Mouse (Mus musculus): ENCODE data around the gene Trank1. TPM values are rescaled to one million over a fixed set of nuclear protein-coding genes. Genes with fewer than 3 reads are reported as not detected.

The Trank1 gene
- total RNA-seq, 4 experiments from 2014 or later: 194 to 269 (median 224) TPM

GRCm38 (mm10) chr9:111302196-111302831, 9.2 kb upstream of the Trank1 start:
- peak in 1 of 2 experiments; percentile 34 for DNase-seq (ENCODE audit: low spot score in 2 of 2)

- DNase-seq (ENCODE audit: low spot score in 2 of 2): peak in 1 of 2 experiments; percentile 37
Observed at GRCm38 (mm10) chr9:111304036-111304435, 7.5 kb upstream of the Trank1 start.

DNA sequence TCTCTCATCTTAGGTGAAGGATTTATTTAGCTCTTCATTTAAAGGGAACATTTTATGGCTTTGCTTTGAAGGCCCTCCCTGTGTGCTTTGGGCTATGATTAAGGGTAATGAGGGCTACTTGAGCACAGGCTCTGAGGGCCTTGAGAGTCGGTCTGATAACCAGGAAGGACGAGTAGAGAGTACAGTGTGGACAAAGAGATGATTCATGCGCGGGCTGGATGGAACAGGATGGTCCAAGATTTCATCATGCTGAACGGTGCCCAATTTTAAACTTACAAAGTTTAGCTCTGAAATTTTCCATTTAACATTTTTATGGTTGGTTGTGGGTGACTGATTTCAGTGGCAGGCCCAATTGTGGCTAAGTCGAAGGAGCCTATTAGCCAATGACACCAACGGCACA, 5.4 kb upstream of the Trank1 start:
- DNase-seq (ENCODE audit: low spot score in 2 of 2): no peak

- DNase-seq (ENCODE audit: low spot score in 2 of 2): no peak
Observed at GRCm38 (mm10) chr9:111311843-111312441, 403 bp downstream of the Trank1 start.

DNA sequence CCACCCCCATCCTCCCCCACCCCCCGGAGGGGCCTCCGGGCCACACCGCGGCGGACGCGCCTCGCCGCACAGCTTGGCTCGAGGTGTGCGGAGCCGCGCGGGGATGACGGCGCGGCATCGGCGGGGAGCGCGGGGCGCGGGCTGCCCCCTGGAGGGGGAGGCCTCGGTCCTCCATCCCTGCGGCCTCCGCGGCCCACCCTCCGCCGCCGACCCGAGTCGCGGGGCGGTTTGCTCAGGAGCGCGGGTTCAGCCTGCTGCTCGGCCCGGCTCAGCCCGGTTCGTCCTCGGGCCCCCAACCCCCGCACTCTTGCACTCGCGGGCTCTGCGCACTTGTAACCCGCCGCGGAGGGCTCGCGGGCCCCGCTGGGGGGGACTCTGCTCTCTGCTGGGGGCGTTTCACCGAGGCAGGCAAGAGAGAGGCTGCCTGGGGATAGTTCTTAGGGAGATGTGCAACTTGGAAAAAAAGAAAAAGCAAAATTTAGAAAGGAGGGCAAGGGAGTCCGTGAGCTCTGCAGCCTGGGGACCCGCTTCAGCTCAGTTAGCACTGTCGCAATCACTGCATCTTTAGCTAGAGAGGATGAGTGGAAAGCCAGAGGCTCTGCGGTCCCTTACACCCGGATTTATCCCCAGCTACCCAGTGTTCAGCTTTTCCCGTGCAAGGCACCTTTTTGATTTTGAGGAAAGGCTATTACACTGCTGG, 1.1 kb downstream of the Trank1 start:
- no peak for DNase-seq (ENCODE audit: low spot score in 2 of 2)

DNA sequence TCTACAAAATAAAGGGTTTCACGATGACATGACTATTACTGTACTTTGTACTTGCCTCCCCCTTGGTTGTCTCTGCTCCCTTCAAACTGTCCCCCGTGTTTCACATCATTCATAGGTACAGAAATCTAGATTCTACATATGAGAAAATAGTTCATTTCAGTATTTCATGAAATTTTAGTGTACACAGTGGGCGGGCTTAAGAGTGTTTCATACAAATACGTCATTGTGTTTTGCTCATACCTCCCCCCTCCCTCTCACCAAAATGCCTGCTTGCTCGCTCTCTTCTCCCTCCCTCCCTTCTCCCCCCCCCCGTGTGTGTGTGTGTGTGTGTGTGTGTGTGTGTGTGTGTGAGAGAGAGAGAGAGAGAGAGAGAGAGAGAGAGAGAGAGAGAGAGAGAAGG, 1.8 kb downstream of the Trank1 start:
- DNase-seq (ENCODE audit: low spot score in 2 of 2): no peak

GRCm38 (mm10) chr9:111313793-111314192, 2.3 kb downstream of the Trank1 start:
- no peak for DNase-seq (ENCODE audit: low spot score in 2 of 2)

GRCm38 (mm10) chr9:111314219-111314618, 2.7 kb downstream of the Trank1 start:
- DNase-seq (ENCODE audit: low spot score in 2 of 2): peak in 1 of 2 experiments; percentile 80

- DNase-seq (ENCODE audit: low spot score in 2 of 2): no peak
Observed at GRCm38 (mm10) chr9:111320912-111321311, 9.4 kb downstream of the Trank1 start.

DNA sequence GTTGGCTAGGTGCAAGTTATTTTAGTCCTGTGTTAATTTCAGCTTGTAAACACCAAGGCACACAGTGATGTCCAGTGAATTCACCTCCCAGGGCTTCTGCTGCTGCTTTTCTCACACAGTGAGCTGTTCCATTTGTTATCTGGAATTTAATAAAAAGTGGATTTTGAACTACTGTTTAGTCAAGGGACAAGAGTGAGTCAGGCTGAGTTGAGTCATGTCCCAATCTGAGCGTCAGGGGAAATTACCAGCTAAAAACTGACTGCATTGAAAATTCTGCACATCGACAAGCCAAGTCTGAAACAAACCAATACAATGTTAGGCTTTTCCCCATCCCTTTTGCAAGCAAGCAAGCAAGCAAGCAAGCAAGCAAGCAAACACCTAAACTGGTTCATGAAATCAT, 13.3 kb downstream of the Trank1 start:
- no peak for DNase-seq (ENCODE audit: low spot score in 2 of 2)

DNA sequence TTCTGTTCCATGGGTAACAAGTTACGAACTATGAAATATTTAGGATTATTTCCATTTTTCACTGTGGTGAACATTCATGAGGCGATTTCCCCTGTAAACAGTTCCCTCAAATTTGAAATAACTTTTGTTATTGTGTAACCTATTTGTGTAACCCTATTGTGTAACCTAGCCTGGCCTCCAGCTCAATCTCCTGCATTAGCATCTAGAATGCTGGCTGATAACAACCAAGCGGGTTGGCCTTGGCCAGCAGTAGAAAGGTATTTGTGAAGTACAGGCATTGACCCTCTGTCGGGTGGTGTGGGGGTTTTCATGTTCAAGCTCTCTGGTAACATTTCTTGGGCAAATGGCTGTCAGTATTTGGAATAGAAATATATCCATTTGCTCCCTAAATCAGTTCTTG, 18.3 kb downstream of the Trank1 start:
- DNase-seq (ENCODE audit: low spot score in 2 of 2): no peak

DNA sequence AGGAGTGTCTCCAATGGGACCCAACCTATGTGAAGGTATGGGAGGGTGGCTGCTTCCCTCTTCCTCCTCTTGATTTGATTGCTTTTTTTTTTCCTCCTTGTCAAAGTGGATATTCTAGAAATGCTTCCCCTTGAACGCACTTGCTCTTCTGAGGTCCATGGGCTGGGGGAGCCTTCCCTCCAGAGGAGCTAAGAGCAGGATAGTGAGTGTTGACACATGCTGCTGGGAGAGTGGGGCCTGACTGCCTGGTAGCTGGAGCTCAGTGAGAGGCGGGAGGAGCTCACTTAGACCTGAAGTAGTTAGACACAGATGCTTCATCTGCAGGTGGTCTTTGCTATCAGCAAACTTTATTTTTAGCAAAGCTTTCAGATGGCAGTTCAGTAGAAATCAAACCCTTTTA, 22.3 kb downstream of the Trank1 start:
- no peak for DNase-seq (ENCODE audit: low spot score in 2 of 2)

DNA sequence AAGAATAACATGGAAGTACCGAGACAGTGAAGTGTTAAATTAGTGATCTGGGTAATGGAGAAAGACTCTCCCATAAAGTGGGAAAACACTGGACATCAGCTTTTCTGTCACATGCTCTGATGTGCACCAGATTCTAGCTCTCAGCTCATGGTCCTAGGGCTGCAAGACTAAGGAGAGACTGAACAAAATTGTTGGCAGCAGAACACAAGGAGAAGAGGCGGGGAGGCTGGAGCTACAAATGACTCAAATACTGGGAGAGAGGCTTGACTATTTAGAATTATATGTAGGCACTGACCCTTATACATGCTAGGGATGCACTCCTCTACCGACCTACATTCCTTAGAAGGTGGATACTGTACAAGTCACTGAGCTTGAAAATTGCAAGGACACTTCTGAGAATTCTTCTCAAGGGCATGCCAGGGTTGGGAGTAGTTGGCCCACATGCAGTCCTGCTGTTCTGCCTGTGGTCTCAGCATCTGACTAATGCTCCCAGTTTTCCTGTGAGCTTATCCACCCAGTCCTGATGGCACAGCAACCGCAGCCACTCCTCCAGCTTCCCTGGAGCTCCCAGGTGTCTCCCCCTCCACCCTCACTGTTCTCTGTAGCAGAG, 23.1 kb downstream of the Trank1 start:
- DNase-seq (ENCODE audit: low spot score in 2 of 2): no peak

- DNase-seq (ENCODE audit: low spot score in 2 of 2): no peak
Observed at GRCm38 (mm10) chr9:111351233-111351632, 39.7 kb downstream of the Trank1 start.

DNA sequence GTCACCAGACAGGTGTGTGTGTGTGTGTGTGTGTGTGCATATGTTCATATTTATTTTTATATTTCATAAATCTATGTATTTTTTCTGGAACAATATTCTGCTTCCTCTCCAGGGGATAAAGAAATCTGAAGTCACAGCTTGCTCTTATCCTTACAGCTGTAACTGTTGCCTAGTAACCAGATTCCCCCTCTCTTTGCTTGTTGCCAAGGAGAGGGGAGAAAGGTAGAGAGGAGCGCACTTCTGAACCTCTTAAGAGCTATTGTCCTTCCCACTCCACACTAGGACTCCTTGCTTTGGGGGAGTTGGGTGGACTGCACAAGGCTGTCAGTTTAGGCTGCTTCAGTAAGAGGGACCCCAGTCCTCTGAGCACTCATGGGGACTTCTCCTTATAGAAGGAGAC, 40.1 kb downstream of the Trank1 start:
- no peak for DNase-seq (ENCODE audit: low spot score in 2 of 2)

DNA sequence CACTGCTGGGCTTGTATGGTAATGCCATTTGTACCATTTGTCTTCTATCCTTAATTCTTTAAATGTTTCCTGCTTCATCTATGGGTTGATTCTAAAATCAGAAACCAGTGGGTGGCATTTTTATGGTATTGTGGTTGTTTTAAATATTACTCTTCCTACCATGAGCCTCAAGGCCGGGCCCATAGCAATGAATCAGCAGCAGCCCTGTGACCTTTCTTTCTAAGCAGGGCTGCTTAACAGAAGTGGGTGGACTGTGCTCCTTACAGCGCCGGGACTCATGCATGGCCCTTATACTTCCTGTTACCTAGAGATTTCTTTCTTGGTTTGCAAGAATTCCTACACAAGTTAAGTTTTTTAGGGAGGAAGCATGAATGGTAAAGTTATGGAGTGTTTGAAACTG, 41.1 kb downstream of the Trank1 start:
- DNase-seq (ENCODE audit: low spot score in 2 of 2): no peak

DNA sequence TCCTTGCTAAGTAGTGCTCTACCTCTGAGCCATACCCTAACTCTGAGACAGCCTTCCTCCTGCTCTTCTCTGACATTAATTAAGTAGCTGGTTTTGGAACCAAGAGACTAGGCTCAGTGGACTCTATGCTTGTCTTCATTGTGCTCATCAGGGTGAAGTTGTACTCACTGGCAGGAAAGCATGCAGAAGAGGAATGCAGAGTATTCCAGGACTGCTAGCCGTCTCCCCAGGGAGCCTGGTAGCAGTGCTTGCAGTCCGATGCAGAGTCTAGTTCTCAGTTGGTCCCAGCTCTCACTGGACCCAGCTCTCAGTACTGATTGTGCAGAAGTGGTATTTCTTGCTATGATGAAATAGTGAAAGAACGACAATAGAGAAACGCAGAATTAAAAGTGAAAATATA, 43.5 kb downstream of the Trank1 start:
- no peak for DNase-seq (ENCODE audit: low spot score in 2 of 2)

- DNase-seq (ENCODE audit: low spot score in 2 of 2): no peak
Observed at GRCm38 (mm10) chr9:111356386-111356785, 44.8 kb downstream of the Trank1 start.

- DNase-seq (ENCODE audit: low spot score in 2 of 2): no peak
Observed at GRCm38 (mm10) chr9:111363656-111364055, 52.1 kb downstream of the Trank1 start.

- DNase-seq (ENCODE audit: low spot score in 2 of 2): no peak
Observed at GRCm38 (mm10) chr9:111367713-111368112, 56.2 kb downstream of the Trank1 start.

GRCm38 (mm10) chr9:111372079-111372478, 60.5 kb downstream of the Trank1 start:
- no peak for DNase-seq (ENCODE audit: low spot score in 2 of 2)

- no peak for DNase-seq (ENCODE audit: low spot score in 2 of 2)
Observed at GRCm38 (mm10) chr9:111377868-111378267, 66.3 kb downstream of the Trank1 start.

All from layer of hippocampus, adult 8-10 months (tissue).